Mouse (Mus musculus) retina, postnatal 1 day (tissue): Measurements from ENCODE around the gene Cep135.

Experiments used
- DNase-seq: peaks from one replicate; pipeline ENCODE4 v3.0.0-alpha.2; 2012

The Cep135 gene

DNA sequence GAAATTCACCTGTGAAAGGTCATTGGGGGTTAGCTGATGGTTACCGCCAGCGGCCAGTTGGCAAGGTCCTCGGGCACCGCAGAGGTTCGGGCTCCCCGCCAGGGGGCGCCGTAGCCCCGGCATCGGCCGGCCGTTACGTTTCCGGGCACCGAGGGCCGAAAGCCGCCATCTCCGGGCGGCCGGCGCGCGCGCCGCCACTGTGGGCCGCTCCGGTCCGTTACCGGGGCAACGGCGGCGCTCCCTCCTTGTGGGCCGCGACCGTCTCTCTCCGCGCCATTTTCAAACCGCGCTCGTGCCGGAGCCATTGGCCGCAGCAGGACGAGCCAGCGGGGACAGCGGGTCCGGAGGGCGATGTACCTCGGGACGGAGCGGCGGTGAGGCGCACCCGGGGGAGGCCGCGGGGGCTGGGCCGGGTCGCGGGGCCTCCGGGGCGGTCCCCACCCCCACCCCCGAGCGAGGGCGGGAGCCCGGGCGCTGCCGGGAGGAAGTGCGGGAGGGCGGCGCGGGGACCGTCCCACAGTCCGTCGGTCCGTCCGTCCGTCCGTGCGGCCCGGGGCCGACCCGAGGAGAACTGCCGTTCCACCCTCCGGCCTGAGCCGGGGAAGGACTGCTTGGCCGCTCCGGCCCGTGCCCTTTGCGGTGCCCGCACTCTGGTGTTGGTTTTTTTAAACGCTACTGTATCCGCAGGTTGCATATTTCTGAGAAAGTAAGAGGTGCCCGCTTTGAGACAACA lies at the start of gene Cep135:
TSS of gene Cep135 (plus strand) at position 148 of the 733 bp plus-strand sequence.
- peak; percentile 95 for DNase-seq

DNA sequence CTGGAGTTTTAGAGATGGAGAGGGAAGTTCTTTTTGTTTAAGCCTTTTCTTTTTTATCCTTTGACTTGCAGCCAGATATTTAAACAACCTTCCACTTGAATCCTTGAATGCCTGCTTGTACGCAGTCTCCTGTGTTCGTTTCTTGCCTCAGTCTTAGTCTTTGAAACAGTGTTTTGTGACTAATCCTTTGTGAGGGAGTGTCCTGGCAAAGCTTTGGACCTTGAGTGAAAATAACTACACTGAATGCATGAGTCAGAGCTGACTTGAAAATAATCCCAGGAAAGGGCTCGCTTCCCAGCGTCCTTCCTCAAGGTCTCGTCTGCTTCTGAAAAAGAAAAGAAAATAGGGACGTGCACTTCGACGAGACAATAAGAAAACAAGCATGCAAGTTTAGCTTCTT lies 48.3 kb upstream of the Cep135 start:
- DNase-seq, result no peak

DNA sequence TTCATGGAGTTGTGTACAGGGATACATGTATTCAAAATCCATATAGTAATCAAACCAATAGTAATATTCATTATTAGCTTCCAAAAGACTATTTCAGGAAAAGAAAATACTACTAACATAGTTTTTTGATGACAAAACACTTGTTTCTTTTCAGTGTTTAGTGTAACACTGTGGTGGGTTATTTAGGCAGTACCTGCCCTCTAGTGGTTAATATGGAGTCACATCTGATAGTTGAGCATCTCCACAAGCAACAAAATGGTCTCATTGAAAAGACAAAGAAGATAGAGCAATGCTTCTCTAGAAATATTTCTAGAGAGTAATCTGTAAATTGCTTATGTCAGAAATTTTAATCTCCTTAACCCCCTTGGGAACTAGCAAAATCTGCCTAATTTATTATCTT lies 47.7 kb upstream of the Cep135 start:
- DNase-seq, result peak; percentile 42

DNA sequence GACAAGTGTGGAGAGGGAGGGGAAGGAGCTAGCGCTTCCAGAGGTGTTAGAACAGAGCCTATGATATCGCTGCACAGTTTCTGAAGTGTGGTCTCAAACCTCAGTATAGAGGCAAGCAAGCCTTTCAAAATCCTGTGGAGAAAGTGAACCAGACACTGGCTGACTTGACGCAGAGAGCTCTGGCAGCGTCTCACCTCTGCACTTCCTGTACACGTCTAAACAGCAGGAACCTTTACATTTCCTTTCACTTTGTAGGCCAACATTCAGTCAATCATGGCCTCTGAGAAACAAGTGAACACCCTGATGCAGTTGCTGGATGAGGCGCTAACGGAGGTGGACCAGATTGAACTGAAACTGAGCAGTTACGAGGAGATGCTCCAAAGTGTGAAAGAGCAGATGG lies 45.3 kb upstream of the Cep135 start:
- DNase-seq, result no peak

DNA sequence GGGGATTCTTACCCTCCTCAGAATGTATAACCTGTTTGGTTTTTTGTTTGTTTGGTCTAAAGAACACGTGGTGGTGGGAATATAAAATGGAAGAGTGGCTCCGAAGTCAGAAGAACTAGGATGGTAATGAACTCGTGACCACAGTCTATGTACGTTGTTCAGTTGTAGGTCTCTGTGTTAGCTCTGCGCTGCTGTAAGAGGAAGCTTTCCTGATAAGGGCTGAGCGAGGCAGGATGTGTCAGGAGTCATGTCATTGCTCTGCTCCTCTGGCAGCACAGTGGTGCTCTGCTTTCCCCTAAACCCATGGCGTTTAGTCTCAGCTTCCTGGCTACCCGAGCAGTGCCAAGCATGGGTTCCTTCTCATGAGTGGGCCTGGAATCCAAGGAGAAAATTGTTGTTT lies 38.1 kb upstream of the Cep135 start:
- no peak for DNase-seq

DNA sequence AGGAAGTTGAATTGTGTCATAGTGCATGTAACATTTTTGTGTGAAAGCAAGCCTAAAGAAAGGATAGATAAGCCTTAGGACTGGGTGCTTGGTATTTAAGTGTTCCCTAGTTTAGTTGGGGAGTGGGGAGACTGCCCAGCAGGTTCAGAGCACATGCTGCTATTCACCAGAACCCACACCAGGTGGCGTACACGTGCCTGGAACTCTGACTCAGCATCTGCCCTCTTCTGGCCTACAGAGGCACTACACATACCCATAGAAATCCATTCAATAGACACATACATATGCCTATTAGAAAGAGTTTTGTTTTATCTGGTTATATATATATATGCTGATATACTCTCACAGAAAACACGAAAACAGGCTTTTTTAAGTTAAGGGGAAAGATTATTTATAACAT lies 23.2 kb upstream of the Cep135 start:
- DNase-seq, result peak; percentile 77

DNA sequence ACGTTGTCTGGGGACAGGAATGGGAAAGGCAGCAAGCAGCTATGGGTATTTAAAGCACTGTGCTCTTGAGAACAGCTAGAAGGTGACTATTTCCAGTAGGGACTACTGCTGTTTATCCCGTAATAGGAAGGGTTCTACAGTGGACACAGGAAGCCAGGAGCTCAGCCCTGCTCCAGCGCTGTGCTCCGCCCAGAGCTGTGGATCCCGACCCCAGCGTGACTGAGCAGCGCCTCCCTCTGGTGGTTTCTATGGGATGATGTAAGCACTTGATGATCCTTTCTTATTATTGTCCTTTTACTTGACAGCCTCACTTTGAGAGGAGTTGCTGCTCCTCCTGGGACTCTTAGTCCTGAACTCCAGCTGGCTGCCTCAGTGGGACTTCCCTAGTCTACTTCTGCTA lies 14.2 kb upstream of the Cep135 start:
- no peak for DNase-seq

DNA sequence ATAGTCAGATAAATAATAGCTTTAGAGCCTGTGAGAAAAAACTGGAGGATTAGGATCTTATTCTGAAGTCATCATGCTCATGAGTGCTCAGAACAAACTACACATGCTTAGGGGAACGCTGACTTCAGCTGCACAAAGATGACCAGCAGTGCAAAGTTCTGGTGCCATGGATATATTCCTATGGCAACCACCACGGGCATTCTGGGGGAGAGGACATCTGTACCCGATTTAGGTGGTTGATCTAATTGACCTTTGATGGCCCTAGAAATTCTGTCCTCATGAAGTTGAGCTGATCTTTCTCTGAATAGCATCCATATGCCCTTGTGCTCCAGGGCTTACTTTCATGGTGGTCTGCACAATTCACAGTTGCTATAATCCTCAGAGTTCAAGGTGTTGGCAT lies 11.5 kb upstream of the Cep135 start:
- no peak for DNase-seq

DNA sequence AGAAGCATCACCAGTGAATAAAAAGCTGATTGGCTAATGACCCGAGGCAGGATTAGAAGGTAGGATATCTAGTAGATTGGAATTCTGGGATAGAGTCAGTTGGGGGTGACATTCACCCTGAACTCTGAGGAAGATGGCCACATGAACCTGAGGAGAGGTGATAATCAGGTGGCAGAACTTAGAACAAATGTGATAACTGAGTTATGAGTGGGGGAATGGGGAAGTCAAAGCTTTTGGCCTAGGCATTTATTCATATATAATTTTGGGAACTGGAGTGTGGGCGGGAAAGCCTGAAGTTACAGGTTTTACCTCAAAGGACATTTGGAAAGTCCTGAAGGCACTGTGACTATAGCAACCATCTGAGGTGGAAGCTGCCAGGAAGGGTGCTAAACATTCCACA lies 3.1 kb upstream of the Cep135 start:
- DNase-seq, result no peak

DNA sequence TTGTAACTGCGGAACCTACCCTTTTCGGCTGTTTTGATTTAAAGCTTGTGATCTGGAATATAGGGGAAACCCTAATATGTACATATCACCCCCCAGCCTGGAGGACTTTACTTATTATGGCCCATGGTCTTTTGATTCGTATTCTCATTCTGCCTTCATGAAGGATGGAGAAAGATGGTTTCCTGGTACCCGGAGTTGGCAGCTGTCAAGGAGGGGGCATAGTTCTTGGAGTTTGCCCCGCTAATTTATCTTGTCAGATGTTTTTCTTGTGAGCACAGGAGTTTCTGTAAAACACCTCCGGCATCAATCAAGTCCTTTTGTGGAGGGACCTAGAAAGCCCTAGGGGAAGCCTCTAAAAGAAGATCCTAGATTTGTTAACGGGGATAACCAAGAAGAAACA lies 813 bp downstream of the Cep135 start:
- no peak for DNase-seq

DNA sequence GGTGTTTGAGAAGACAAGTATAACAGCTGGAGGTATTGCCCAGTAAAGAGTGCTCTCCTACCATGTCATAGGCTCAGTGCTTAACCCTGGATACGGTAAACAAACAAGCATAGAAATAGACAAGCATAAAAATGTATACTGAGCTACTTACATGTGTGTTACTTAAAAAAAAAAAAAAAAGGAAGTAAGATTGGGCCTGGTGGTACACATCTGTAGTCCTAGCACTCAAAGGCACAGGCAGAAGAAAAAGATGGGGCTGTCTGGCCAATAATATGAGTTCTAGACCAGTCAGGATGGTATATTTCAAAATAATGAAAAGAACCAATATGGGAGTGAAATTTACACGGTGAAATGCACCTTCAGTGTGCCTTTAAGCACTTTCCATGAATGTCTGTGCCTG lies 1.5 kb downstream of the Cep135 start:
- DNase-seq, result no peak

DNA sequence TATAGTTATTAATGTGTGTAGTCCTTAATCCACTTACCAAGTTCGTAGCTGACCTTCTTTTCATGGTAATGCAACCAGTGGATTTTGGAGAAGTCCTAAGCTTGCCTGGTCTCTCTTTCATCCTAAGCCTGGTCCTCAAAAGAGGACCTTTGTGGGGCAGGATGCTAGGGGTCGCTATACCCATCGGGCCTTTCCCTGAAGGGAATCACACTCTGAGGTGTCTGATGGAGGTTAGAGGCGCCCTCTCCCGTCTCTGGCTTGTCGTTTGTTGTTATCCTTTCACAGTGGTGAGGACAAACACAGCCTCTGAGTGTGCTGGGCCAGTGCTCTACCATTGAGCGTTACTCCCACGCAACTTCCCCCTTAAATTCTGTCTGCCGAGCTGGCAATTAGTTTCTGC lies 3.4 kb downstream of the Cep135 start:
- no peak for DNase-seq

DNA sequence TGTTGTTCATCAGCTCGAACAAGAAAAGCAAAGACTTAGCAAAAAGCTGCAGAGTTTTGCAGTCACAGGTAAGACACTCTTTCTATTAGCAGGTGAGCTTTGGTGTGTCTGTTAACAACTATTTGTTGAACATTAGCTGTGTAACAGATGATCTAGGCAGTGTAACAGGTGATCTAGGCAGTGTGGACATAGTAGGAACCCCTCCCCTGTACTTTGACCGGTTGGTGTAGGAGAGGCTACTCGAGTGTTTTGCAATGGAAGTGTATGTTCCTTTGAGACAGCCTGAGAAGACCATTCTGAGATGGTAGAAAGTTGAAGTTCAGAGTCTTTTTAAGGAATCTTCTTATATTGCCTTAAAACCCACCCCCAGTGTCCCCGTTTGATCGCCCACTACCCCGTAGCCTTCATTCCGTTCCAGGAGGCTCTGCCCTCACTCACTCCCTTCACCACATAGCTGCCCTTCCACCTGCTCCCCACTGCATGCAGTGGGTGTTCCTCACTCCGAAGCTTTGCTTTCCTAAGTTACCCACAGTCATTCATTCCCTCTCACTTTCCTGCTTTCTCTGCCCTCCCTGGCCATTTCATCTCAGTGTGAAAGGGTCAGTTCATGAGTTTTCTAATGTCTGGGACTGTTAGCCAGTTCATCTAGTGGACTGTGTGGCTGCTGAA lies 21.3 kb downstream of the Cep135 start:
- no peak for DNase-seq

DNA sequence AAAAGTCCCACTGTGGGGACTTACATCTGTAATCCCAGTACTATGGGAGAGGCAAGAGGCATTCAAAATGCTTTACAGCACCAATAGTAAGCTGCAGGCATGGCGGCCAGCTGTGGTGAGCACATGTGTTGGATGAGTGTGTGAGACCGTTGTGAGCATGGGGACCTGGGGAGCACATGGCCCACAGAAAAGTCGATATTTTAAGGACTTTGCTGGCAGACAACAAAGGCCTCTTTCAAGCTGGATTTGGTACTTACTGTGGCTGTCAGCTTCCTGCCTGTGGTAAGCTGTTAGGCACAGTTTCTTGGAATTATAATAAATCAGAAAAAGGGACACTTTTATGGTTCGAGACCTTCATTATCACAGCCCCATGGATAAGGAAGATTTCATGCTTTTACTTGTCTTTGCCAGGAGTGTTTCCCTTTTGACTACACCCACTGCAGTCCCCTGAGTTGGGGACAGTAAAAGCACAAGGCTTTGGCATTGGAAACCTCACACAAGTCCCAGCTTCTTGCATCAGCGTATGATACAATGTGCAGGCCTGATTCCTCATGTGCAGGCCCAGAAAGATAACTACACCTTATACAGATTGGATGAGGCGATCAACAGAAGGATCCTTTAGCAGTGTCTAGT lies 24.5 kb downstream of the Cep135 start:
- DNase-seq, result no peak

DNA sequence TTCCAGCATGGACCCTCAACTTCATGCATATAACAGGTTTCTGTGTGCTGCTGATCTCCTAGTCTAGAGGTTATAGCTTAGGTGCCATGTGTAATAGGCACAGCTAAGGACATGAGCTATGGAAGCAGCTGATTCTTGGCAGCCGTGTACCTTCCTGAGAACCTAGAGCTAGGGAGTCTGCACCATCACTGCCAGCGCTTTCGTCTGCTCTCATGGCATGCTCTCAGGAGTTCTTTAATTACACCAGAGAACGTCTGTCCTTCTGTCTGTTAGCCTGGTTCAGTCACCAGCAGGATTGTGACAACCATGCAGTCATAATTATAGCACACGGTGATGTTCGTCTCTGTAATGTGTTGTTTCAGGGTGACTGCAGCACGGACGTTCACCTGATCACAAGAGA lies 26.8 kb downstream of the Cep135 start:
- DNase-seq, result no peak

DNA sequence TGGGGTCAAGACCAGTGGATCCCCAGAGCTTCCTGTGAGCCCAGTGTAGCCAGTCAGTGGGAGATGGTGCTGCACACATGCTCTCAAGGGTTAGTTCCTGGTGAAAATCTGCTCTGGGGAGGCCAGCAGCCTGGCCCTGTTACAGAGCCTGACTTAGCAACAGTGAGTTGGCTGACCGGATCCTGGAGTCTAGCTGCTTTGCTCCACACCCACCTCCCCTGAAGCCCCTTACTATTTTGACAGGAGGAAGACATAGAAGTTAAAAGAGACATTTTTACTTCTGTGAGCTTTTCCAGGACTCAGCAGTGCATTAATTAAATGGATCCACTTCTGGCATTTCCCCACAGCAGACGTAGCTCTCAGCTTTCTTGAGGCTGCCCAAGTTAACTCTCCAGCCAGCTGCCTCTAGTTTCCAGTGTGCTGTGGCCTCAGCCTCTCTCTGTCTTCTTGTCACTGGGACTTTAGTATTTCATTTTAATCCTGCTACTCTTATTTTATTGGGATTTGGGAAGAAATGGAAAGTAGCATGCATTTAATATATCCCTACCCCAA lies 27.8 kb downstream of the Cep135 start:
- no peak for DNase-seq

DNA sequence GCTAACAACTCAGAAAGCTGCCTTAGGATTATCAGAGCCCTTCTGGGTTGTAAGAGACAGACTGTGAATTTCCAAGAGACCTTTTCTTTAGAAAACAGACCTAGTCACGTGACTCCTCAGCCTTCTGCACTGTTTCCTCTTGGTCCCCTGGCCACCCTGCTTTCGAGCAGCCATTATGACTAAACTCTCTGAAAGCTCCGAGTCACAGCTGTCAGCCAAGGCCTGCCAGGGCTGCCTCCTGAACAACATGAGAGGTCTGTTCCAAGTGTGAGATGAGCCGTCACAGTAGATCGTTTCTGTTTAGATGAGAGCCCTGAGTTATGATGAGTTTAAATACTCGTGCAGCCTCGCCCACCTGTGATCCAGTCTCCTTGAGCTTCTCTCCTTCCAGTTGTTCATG lies 30.3 kb downstream of the Cep135 start:
- no peak for DNase-seq

DNA sequence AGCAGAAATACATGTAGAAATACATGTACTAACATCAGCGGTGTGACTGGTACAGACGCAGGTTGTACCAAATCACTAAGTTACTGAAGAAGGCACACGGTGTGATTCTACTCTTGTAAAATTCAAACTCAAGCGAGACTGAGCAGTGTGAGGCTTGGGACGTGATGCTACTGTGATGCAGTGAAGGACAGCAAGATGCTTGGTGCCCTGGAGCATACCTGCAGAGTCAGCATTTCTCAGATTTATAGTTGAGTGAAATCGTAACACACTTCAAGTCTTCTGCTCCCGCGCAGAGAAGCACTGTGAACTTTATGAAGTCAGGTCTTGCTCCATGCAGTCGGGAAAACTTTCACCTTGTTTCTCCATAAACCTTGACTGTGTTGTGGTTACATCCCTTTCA lies 35.3 kb downstream of the Cep135 start:
- DNase-seq, result no peak

DNA sequence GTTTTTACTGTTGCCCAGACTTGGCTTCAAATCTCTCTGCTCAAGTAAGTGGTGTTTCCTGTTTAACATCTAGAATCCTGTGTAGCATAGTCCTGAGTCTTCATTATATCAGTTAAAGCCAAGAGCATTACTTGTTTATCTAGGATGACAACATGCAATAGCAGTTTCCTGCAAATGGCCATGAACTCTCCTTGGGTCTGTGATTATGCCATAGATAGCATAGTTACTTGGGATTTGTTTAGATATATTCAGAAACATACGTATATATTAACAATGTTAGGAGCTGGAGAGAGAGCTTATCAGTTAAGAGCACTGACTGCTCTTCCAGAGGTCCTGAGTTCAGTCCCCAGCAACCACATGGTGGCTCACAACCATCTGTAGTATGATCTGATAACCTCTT lies 39.3 kb downstream of the Cep135 start:
- DNase-seq, result no peak

DNA sequence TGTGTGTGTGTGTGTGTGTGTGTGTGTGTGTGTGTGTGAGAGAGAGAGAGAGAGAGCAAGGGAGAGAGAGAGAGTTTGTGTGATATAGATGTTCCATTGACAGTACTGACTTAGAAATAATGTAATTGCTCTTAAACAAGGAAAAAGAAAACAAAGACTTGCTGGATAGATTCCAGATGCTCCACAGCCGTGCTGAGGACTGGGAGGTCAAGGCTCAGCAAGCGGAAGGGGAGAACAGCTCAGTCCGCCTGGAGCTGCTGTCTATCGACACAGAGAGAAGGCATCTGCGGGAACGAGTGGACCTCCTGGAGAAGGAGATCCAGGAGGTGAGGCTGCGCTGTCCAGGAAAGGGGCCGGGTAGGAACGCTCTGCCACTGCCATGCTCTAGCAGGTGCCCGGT lies 45.5 kb downstream of the Cep135 start:
- no peak for DNase-seq

DNA sequence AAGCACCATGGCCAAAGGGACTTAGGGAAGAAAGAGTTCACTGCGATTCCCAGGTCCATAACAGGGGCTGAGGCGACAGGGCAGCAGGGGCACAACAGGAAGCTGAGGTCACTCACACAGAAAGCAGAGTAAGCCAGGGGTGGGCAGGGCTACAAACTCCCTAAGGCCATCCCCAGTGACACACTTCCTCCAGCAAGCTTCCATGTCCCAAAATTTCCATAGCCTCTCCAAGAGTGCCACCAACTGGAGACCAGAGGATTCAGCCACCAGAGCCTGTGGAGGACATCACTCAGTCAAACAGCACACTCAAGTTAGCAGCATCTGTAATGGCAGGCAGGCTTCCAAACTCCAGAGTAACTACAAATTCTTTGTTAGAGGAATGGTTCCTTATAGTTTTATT lies 47.1 kb downstream of the Cep135 start:
- no peak for DNase-seq

DNA sequence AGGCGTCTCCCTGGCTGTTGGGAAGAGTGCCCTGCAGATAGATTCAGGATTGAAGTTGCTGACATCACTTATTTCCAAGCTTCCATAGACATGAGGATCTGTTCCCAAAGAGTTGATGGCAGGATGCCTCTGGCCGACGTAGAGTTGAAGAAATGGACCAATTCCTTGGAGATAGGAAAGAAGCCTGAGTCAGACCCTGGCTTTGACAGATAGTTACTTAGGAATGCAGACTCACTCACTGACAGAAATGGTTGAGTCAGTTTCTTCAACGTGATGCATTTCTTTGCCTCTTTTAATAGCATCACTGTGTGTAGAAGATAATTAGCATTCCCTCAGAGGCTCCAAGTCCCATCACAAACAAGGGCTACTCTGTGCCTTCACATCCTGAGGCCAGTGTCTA lies 53.6 kb downstream of the Cep135 start:
- DNase-seq, result no peak

DNA sequence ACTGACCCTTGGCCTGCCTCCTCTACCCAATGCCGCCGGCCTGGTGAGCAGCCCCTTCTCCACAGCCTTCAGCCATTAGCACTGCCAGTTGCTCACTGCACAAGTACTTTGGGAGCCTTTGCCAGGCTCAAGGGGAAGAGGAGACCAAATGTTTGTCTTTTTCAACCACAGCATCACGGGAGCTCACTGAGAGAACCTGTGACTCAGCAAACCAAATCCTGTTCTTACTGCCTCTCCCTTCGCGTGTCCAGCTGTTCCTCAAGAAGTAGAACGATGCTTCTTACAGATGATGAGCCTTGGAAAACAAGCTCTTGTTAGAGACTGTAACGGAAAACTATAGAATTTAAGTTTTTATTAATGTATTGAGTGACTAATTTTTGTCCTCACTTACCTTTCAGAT lies 55.7 kb downstream of the Cep135 start:
- no peak for DNase-seq
